Mouse (Mus musculus): ENCODE data around the gene Grm4. TPM values are rescaled to one million over a fixed set of nuclear protein-coding genes. Genes with fewer than 3 reads are reported as not detected.

Gene Grm4
- total RNA-seq, 2 experiments from 2014 or later: 0.07 TPM; not detected in 1

- DNase-seq: no peak
Measured at GRCm38 (mm10) chr17:27488173-27488823, 32.9 kb downstream of the Grm4 start.

- no peak for DNase-seq
Measured at GRCm38 (mm10) chr17:27485940-27486339, 35.3 kb downstream of the Grm4 start.

- DNase-seq: no peak
Measured at GRCm38 (mm10) chr17:27483571-27483970, 37.6 kb downstream of the Grm4 start.

GRCm38 (mm10) chr17:27480143-27481103 is 40.8 kb downstream of the Grm4 start:
- peak; percentile 26 for DNase-seq

GRCm38 (mm10) chr17:27475650-27476049 is 45.6 kb downstream of the Grm4 start:
- DNase-seq: no peak

- peak; percentile 84 for DNase-seq
Measured at GRCm38 (mm10) chr17:27466620-27467019, 54.6 kb downstream of the Grm4 start.

- DNase-seq: no peak
Measured at GRCm38 (mm10) chr17:27465924-27466323, 55.3 kb downstream of the Grm4 start.

GRCm38 (mm10) chr17:27464327-27464962 is 56.8 kb downstream of the Grm4 start:
- DNase-seq: no peak

- DNase-seq: no peak
Measured at GRCm38 (mm10) chr17:27459979-27460378, 61.2 kb downstream of the Grm4 start.

- DNase-seq: no peak
Measured at GRCm38 (mm10) chr17:27459241-27459640, 62.0 kb downstream of the Grm4 start.

- DNase-seq: no peak
Measured at GRCm38 (mm10) chr17:27457863-27458494, 63.2 kb downstream of the Grm4 start.

- DNase-seq: no peak
Measured at GRCm38 (mm10) chr17:27457038-27457577, 64.1 kb downstream of the Grm4 start.

- no peak for DNase-seq
Measured at GRCm38 (mm10) chr17:27456364-27456763, 64.8 kb downstream of the Grm4 start.

GRCm38 (mm10) chr17:27455012-27455784 is 66.0 kb downstream of the Grm4 start:
- no peak for DNase-seq

- DNase-seq: no peak
Measured at GRCm38 (mm10) chr17:27454396-27454795, 66.8 kb downstream of the Grm4 start.

- DNase-seq: no peak
Measured at GRCm38 (mm10) chr17:27453045-27453444, 68.2 kb downstream of the Grm4 start.

GRCm38 (mm10) chr17:27451787-27452186 is 69.4 kb downstream of the Grm4 start:
- no peak for DNase-seq

GRCm38 (mm10) chr17:27451216-27451615 is 70.0 kb downstream of the Grm4 start:
- DNase-seq: no peak

GRCm38 (mm10) chr17:27449757-27450330 is 71.4 kb downstream of the Grm4 start:
- no peak for DNase-seq

GRCm38 (mm10) chr17:27448749-27449148 is 72.5 kb downstream of the Grm4 start:
- DNase-seq: peak; percentile 27

Measured in heart, postnatal 4 days (tissue).